Mouse (Mus musculus): ENCODE measurements around the gene Gm4779.

GRCm38 (mm10) chrX:101770307-101770706 is 23.9 kb downstream of the Gm4779 start:
- TF ChIP-seq CHD2 (IDR thresholded peaks at IDR 0.05; ENCODE audit: low read depth, low read length): no peak
- TF ChIP-seq MAFK (IDR thresholded peaks at IDR 0.05; ENCODE audit: insufficient read depth, low read depth, low read length): no peak
- no peak for TF ChIP-seq ZNF384 (IDR thresholded peaks at IDR 0.05; ENCODE audit: low read depth, low read length)
- no peak for TF ChIP-seq ZC3H11A (IDR thresholded peaks at IDR 0.05; ENCODE audit: borderline replicate concordance, low read depth, low read length)
